Mouse (Mus musculus) MEL (cell line): ENCODE data around the gene Hipk1. TPM values are rescaled to one million over a fixed set of nuclear protein-coding genes. Genes with fewer than 3 reads are reported as not detected.

ENCODE experiments used
- DNase-seq: peaks from one replicate; pipeline ENCODE4 v3.0.0; 2011; ENCODE audit warnings: low read depth, low spot score
- H3K27ac ChIP-seq: 2 replicates; pipeline ENCODE4 v1.5.1; 2012; ENCODE audit warnings: low read depth, mild to moderate bottlenecking, control low read depth, low read length, moderate library complexity; ENCODE audit not compliant: control insufficient read depth
- H3K27me3 ChIP-seq, 2 experiments: fragments of 150-350 bp in 1 of 2; sonication (generic) in 1 of 2; 2 replicates each; pipeline ENCODE4 v1.6.1; 2012; ENCODE audit warnings: low read length in 2 of 2, mild to moderate bottlenecking in 2 of 2, improper control_type of control experiment in 1 of 2, moderate library complexity in 1 of 2; ENCODE audit not compliant: insufficient read depth in 2 of 2, control insufficient read depth in 1 of 2
- H3K36me3 ChIP-seq, 2 experiments: 2 replicates each; pipeline ENCODE4 v1.6.1; 2012 to 2014; ENCODE audit warnings: low read length in 2 of 2, improper control_type of control experiment in 1 of 2, inconsistent platforms in 1 of 2, mild to moderate bottlenecking in 1 of 2; ENCODE audit not compliant: insufficient read depth in 2 of 2, control insufficient read depth in 1 of 2
- H3K4me1 ChIP-seq, 2 experiments: fragments of 150-350 bp in 1 of 2; sonication (generic) in 1 of 2; 2 replicates each; pipeline ENCODE4 v1.6.1; 2012; ENCODE audit warnings: low read length in 2 of 2, improper control_type of control experiment in 1 of 2, mild to moderate bottlenecking in 1 of 2; ENCODE audit not compliant: insufficient read depth in 2 of 2, control insufficient read depth in 1 of 2
- H3K4me3 ChIP-seq, 2 experiments: fragments of 150-350 bp in 1 of 2; sonication (generic) in 1 of 2; 2 replicates each; pipeline ENCODE4 v1.5.1; 2012; ENCODE audit warnings: low read depth in 2 of 2, low read length in 2 of 2, mild to moderate bottlenecking in 2 of 2, moderate library complexity in 2 of 2, control low read depth in 1 of 2, improper control_type of control experiment in 1 of 2; ENCODE audit not compliant: control insufficient read depth in 1 of 2, insufficient read depth in 1 of 2
- H3K79me2 ChIP-seq: 2 replicates; pipeline ENCODE4 v1.6.1; 2012; ENCODE audit warnings: mild to moderate bottlenecking, low read length, moderate library complexity; ENCODE audit not compliant: control insufficient read depth, poor library complexity, insufficient read depth
- H3K9ac ChIP-seq: 2 replicates; pipeline ENCODE4 v1.6.1; 2012; ENCODE audit warnings: low read depth, mild to moderate bottlenecking, control low read depth, low read length, moderate library complexity; ENCODE audit not compliant: control insufficient read depth, poor library complexity, severe bottlenecking
- H3K9me3 ChIP-seq: fragments of 150-350 bp; sonication (generic); replicated peaks from 2 replicates; pipeline ENCODE4 v1.6.1; 2012; ENCODE audit warnings: mild to moderate bottlenecking, low read length, improper control_type of control experiment, moderate library complexity; ENCODE audit not compliant: insufficient read depth
- BHLHE40 ChIP-seq: IDR thresholded peaks from 2 replicates; pipeline ENCODE4 v1.6.1; 2012; ENCODE audit warnings: low read depth, mild to moderate bottlenecking, inconsistent platforms, low read length, improper control_type of control experiment, borderline replicate concordance
- CHD1 ChIP-seq: IDR thresholded peaks from 2 replicates; pipeline ENCODE4 v1.6.1; 2012; ENCODE audit warnings: low read depth, mild to moderate bottlenecking, inconsistent platforms, low read length, improper control_type of control experiment
- CHD2 ChIP-seq: IDR thresholded peaks from 2 replicates; pipeline ENCODE4 v1.6.1; 2011; ENCODE audit warnings: low read length, improper control_type of control experiment
- CTCF ChIP-seq, 3 experiments: IDR thresholded peaks in 2 of 3; conservative IDR thresholded peaks in 1 of 3; 2 replicates each; pipeline ENCODE4 v1.5.1; 2011 to 2012; ENCODE audit warnings: low read length in 3 of 3, low read depth in 2 of 3, mild to moderate bottlenecking in 2 of 3, improper control_type of control experiment in 1 of 3, inconsistent platforms in 1 of 3, mixed read lengths in 1 of 3, moderate library complexity in 1 of 3; ENCODE audit not compliant: control insufficient read depth in 1 of 3, insufficient read depth in 1 of 3, poor library complexity in 1 of 3, severe bottlenecking in 1 of 3
- E2F4 ChIP-seq: IDR thresholded peaks from 2 replicates; pipeline ENCODE4 v1.6.1; 2011; ENCODE audit warnings: low read depth, low read length, improper control_type of control experiment, borderline replicate concordance
- ELF1 ChIP-seq: IDR thresholded peaks from 2 replicates; pipeline ENCODE4 v1.6.1; 2014; ENCODE audit warnings: low read depth, mild to moderate bottlenecking, inconsistent platforms, low read length, improper control_type of control experiment, moderate library complexity
- EP300 ChIP-seq, 2 experiments: IDR thresholded peaks; 2 replicates each; pipeline ENCODE4 v1.6.1; 2011; ENCODE audit warnings: improper control_type of control experiment in 2 of 2, low read length in 2 of 2, low read depth in 1 of 2, mild to moderate bottlenecking in 1 of 2
- ETS1 ChIP-seq: IDR thresholded peaks from 2 replicates; pipeline ENCODE4 v1.6.1; 2012; ENCODE audit warnings: low read depth, mild to moderate bottlenecking, inconsistent platforms, low read length, improper control_type of control experiment, moderate library complexity
- GABPA ChIP-seq: IDR thresholded peaks from 2 replicates; pipeline ENCODE4 v1.6.1; 2012; ENCODE audit warnings: low read depth, mild to moderate bottlenecking, inconsistent platforms, low read length, improper control_type of control experiment, moderate library complexity
- HCFC1 ChIP-seq: IDR thresholded peaks from 2 replicates; pipeline ENCODE4 v1.6.1; 2012; ENCODE audit warnings: low read depth, mild to moderate bottlenecking, inconsistent platforms, low read length, improper control_type of control experiment, moderate library complexity
- JUND ChIP-seq: IDR thresholded peaks from 2 replicates; pipeline ENCODE4 v1.6.1; 2011; ENCODE audit warnings: low read depth, mild to moderate bottlenecking, improper control_type of control experiment, low read length
- MAFK ChIP-seq: IDR thresholded peaks from 2 replicates; pipeline ENCODE4 v1.6.1; 2011; ENCODE audit warnings: low read depth, mild to moderate bottlenecking, low read length, improper control_type of control experiment, borderline replicate concordance
- MAX ChIP-seq: IDR thresholded peaks from 2 replicates; pipeline ENCODE4 v1.6.1; 2011; ENCODE audit warnings: low read length, improper control_type of control experiment
- MEF2A ChIP-seq: IDR thresholded peaks from 2 replicates; pipeline ENCODE4 v1.6.1; 2014; ENCODE audit warnings: low read depth, mild to moderate bottlenecking, inconsistent platforms, low read length, improper control_type of control experiment; ENCODE audit not compliant: poor library complexity, insufficient replicate concordance, severe bottlenecking; ENCODE audit errors: extremely low read depth
- MYB ChIP-seq: IDR thresholded peaks from 2 replicates; pipeline ENCODE4 v1.6.1; 2011; ENCODE audit warnings: mild to moderate bottlenecking, low read depth, low read length, improper control_type of control experiment
- MYC ChIP-seq: IDR thresholded peaks from 2 replicates; pipeline ENCODE4 v1.6.1; 2011; ENCODE audit warnings: low read depth, mild to moderate bottlenecking, low read length, improper control_type of control experiment, moderate library complexity
- NRF1 ChIP-seq: IDR thresholded peaks from 2 replicates; pipeline ENCODE4 v1.6.1; 2014; ENCODE audit warnings: low read depth, mild to moderate bottlenecking, inconsistent platforms, low read length, improper control_type of control experiment, moderate library complexity; ENCODE audit not compliant: poor library complexity, insufficient read depth, severe bottlenecking
- POLR2A ChIP-seq, 2 experiments: IDR thresholded peaks; 2 replicates each; pipeline ENCODE4 v1.6.1; 2011 to 2012; ENCODE audit warnings: low read length in 2 of 2, mild to moderate bottlenecking in 2 of 2, control low read depth in 1 of 2, improper control_type of control experiment in 1 of 2, low read depth in 1 of 2, moderate library complexity in 1 of 2; ENCODE audit not compliant: control insufficient read depth in 1 of 2, insufficient read depth in 1 of 2, poor library complexity in 1 of 2
- POLR2AphosphoS5 ChIP-seq: IDR thresholded peaks from 2 replicates; pipeline ENCODE4 v1.6.1; 2012; ENCODE audit warnings: low read depth, borderline replicate concordance, mild to moderate bottlenecking, inconsistent platforms, low read length, moderate library complexity, mixed read lengths
- RAD21 ChIP-seq: IDR thresholded peaks from 2 replicates; pipeline ENCODE4 v1.6.1; 2011; ENCODE audit warnings: mild to moderate bottlenecking, low read depth, low read length, improper control_type of control experiment
- RCOR1 ChIP-seq: IDR thresholded peaks from 2 replicates; pipeline ENCODE4 v1.6.1; 2012; ENCODE audit warnings: low read depth, mild to moderate bottlenecking, inconsistent platforms, low read length, improper control_type of control experiment
- SIN3A ChIP-seq: IDR thresholded peaks from 2 replicates; pipeline ENCODE4 v1.6.1; 2012; ENCODE audit warnings: low read length, improper control_type of control experiment, inconsistent platforms
- TAL1 ChIP-seq: IDR thresholded peaks from 2 replicates; pipeline ENCODE4 v1.6.1; 2012; ENCODE audit warnings: mild to moderate bottlenecking, inconsistent platforms, low read length, moderate library complexity, mixed read lengths
- UBTF ChIP-seq: IDR thresholded peaks from 2 replicates; pipeline ENCODE4 v1.6.1; 2012; ENCODE audit warnings: low read depth, mild to moderate bottlenecking, inconsistent platforms, low read length, improper control_type of control experiment, moderate library complexity, borderline replicate concordance; ENCODE audit not compliant: insufficient read depth
- USF1 ChIP-seq: IDR thresholded peaks from 2 replicates; pipeline ENCODE4 v1.6.1; 2014; ENCODE audit warnings: low read depth, mild to moderate bottlenecking, inconsistent platforms, low read length, improper control_type of control experiment, moderate library complexity
- USF2 ChIP-seq, 2 experiments: IDR thresholded peaks; 2 replicates each; pipeline ENCODE4 v1.6.1; 2011 to 2012; ENCODE audit warnings: improper control_type of control experiment in 2 of 2, low read length in 2 of 2, borderline replicate concordance in 1 of 2, inconsistent platforms in 1 of 2, low read depth in 1 of 2, mild to moderate bottlenecking in 1 of 2; ENCODE audit not compliant: insufficient read depth in 1 of 2
- ZKSCAN1 ChIP-seq: IDR thresholded peaks from 2 replicates; pipeline ENCODE4 v1.6.1; 2012; ENCODE audit warnings: low read depth, mild to moderate bottlenecking, inconsistent platforms, low read length, improper control_type of control experiment, moderate library complexity
- ZMIZ1 ChIP-seq: IDR thresholded peaks from 2 replicates; pipeline ENCODE4 v1.6.1; 2012; ENCODE audit warnings: low read depth, mild to moderate bottlenecking, inconsistent platforms, low read length, improper control_type of control experiment, moderate library complexity
- ZNF384 ChIP-seq: IDR thresholded peaks from 2 replicates; pipeline ENCODE4 v1.6.1; 2012; ENCODE audit warnings: low read depth, mild to moderate bottlenecking, inconsistent platforms, low read length, improper control_type of control experiment
- polyA plus RNA-seq, 2 experiments: library from polyadenylated mRNA; stranded (reverse) in 1 of 2; unstranded in 1 of 2; fragments of >175 nt in 1 of 2; fragments of >200 nt in 1 of 2; gene quantifications; 2 replicates each; pipeline versions ENCODE4 v1.2.1 to v1.2.4; 2012; ENCODE audit warnings: low replicate concordance in 2 of 2, low read depth in 1 of 2; ENCODE audit not compliant: insufficient read length in 2 of 2, insufficient read depth in 1 of 2, missing spikeins in 1 of 2
- total RNA-seq: library from RNA; depleted of rRNA; stranded (reverse); fragments of 300-350 nt; gene quantifications from 2 replicates; pipeline ENCODE4 v1.2.3, GENCODE M21; 2012

Hipk1 gene
- total and polyA plus RNA-seq, 3 experiments, result 16.7 to 28.7 TPM; not detected in 1

DNA sequence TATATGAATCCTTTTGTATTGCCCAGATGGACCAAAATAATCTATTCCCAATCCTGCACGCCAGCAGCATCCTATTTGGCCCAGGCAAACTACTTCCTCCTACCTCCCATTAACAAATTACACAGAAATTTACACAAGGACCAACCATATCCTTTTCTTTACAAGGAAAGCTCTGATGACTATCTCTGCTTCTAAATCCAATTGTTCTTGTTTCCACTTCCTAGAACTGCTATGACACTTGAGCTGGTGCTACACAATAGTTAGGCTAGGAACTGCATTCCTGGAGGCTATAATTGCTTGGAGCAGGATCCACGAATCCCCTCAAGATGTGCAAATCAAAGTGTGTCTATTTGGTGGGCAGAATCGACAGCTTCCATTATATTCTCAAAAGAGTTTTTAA lies 24.6 kb downstream of the Hipk1 start:
- Histone ChIP-seq H3K9me3 (no peaks in the 10 kb centered on the region), H3K4me3 (no peak overlapping the region), H3K27me3 (no peaks in the 10 kb centered on the region), H3K9ac (no peak overlapping the region), H3K4me1 (no peaks in the 10 kb centered on the region), H3K27ac (no peak overlapping the region), H3K79me2 (no peaks in the 10 kb centered on the region; the same call in 1 of the 2 replicates), H3K36me3 (peaks cover 0 to 16% of the 10 kb centered on the region in 2 experiments; a peak in 2 of 4 replicates)
- no peak for TF ChIP-seq UBTF
- no peak for TF ChIP-seq GABPA
- TF ChIP-seq MYB, result no peak
- TF ChIP-seq CHD2, result no peak
- TF ChIP-seq ZKSCAN1, result no peak
- no peak for TF ChIP-seq MAFK
- no peak for TF ChIP-seq POLR2AphosphoS5
- no peak for TF ChIP-seq ELF1
- no peak for TF ChIP-seq JUND
- no peak for TF ChIP-seq ZNF384
- no peak for TF ChIP-seq RAD21
- no peak for TF ChIP-seq SIN3A
- no peak for TF ChIP-seq RCOR1
- TF ChIP-seq MEF2A, result no peak
- no peak for TF ChIP-seq BHLHE40
- no peak for TF ChIP-seq POLR2A (IDR thresholded peaks at IDR 0.05; ENCODE audit: control insufficient read depth in 1 of 2, insufficient read depth in 1 of 2, low read depth in 1 of 2, low read length in 2 of 2, poor library complexity in 1 of 2)
- TF ChIP-seq MAX, result no peak
- no peak for TF ChIP-seq USF2 (IDR thresholded peaks at IDR 0.05; ENCODE audit: borderline replicate concordance in 1 of 2, insufficient read depth in 1 of 2, low read depth in 1 of 2, low read length in 2 of 2)
- DNase-seq, result no peak

DNA sequence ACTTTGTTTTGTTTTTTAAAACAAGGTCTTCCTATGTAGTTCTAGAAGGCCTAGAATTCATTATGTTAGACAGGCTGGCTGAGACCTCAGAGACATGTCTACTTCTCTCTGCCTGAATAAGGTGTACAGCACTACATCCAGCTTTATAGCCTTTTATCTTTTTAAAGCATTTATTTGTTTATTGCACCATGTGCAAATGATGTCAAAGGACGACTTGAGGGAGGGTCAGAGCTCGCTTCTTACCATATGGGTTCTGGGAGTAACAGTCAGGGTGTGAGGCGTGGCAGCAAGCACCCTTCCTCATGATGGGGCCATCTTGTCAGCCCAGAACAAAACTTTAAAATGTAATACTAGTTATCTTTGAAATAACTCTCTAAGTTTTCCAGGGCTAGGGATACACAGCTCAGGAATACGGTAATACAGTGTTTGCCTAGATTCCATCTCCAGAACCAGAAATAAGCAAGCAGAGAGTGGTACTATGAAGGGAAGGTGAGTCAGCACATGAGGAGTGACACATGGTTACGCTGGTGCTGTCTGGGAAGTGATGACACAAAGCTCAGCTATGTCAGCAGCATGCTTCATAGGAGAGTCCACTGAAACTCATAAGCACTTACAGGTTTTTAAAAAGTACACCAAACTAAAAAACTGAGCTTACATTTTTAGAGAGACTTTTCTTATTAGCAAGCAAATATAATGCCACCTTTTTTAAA lies 31.9 kb downstream of the Hipk1 start:
- TF ChIP-seq RAD21, result no peak
- no peak for TF ChIP-seq MYC
- TF ChIP-seq ZMIZ1, result no peak
- TF ChIP-seq CHD1, result no peak
- TF ChIP-seq NRF1, result no peak
- TF ChIP-seq MAFK, result no peak
- no peak for TF ChIP-seq POLR2A (IDR thresholded peaks at IDR 0.05; ENCODE audit: control insufficient read depth in 1 of 2, insufficient read depth in 1 of 2, low read depth in 1 of 2, low read length in 2 of 2, poor library complexity in 1 of 2)
- TF ChIP-seq BHLHE40, result no peak
- no peak for TF ChIP-seq EP300 (IDR thresholded peaks at IDR 0.05; ENCODE audit: low read depth in 1 of 2, low read length in 2 of 2)
- no peak for TF ChIP-seq GABPA
- TF ChIP-seq HCFC1, result no peak
- no peak for TF ChIP-seq USF2 (IDR thresholded peaks at IDR 0.05; ENCODE audit: borderline replicate concordance in 1 of 2, insufficient read depth in 1 of 2, low read depth in 1 of 2, low read length in 2 of 2)
- no peak for TF ChIP-seq TAL1
- TF ChIP-seq ETS1, result no peak
- TF ChIP-seq ZNF384, result no peak
- TF ChIP-seq E2F4, result no peak
- TF ChIP-seq ELF1, result no peak
- TF ChIP-seq USF1, result no peak
- TF ChIP-seq CTCF (IDR thresholded peaks at IDR 0.05 in 2 of 3, conservative IDR thresholded peaks at IDR 0.05 in 1 of 3; ENCODE audit: control insufficient read depth in 1 of 3, insufficient read depth in 1 of 3, low read depth in 2 of 3, low read length in 3 of 3, poor library complexity in 1 of 3, severe bottlenecking in 1 of 3), result no peak
- TF ChIP-seq, all 39 proteins: peak for 0
- no peak overlapping the region for H3K9ac ChIP-seq
- H3K9me3 ChIP-seq, result no peaks in the 10 kb centered on the region
- H3K27me3 ChIP-seq, result no peaks in the 10 kb centered on the region
- no peak for DNase-seq
- no peak overlapping the region for H3K4me3 ChIP-seq
- peaks cover 0 to 23% of the 10 kb centered on the region in 2 experiments; a peak in 2 of 4 replicates for H3K36me3 ChIP-seq
- H3K27ac ChIP-seq, result no peak overlapping the region
- H3K4me1 ChIP-seq, result no peaks in the 10 kb centered on the region
- no peaks in the 10 kb centered on the region for H3K79me2 ChIP-seq
